Mouse (Mus musculus) heart, embryonic 16.5 days (tissue): ENCODE data around the gene Ece1. TPM values are rescaled to one million over a fixed set of nuclear protein-coding genes. Genes with fewer than 3 reads are reported as not detected.

Experiments
- ATAC-seq: fragments of 200-750 bp; cut with Nextera tagmentation; replicated peaks from 2 replicates; pipeline ENCODE4 v1.8.0; 2017; ENCODE audit warnings: moderate number of reproducible peaks; ENCODE audit not compliant: insufficient read depth, low FRiP score; ENCODE audit errors: extremely low read depth
- H3K27ac ChIP-seq: fragments of 300-500 bp; sonication (generic); 2 replicates; pipeline ENCODE4 v1.5.1; 2014; ENCODE audit warnings: mild to moderate bottlenecking, low read length, control low read depth, moderate library complexity
- H3K27me3 ChIP-seq: fragments of 300-500 bp; sonication (generic); 2 replicates; pipeline ENCODE4 v1.6.1; 2014; ENCODE audit warnings: low read length, mixed read lengths; ENCODE audit not compliant: control insufficient read depth, insufficient read depth
- H3K36me3 ChIP-seq: fragments of 300-500 bp; sonication (generic); 2 replicates; pipeline ENCODE4 v1.6.1; 2014; ENCODE audit not compliant: control insufficient read depth, insufficient read depth
- H3K4me1 ChIP-seq: fragments of 300-500 bp; sonication (generic); 2 replicates; pipeline ENCODE4 v1.6.1; 2014; ENCODE audit warnings: low read length, mixed read lengths; ENCODE audit not compliant: control insufficient read depth, insufficient read depth
- H3K4me2 ChIP-seq: fragments of 300-500 bp; sonication (generic); 2 replicates; pipeline ENCODE4 v1.6.1; 2014; ENCODE audit warnings: low read depth, mild to moderate bottlenecking, control low read depth, low read length
- H3K4me3 ChIP-seq: fragments of 300-500 bp; sonication (generic); 2 replicates; pipeline ENCODE4 v1.5.1; 2014; ENCODE audit warnings: mild to moderate bottlenecking, control low read depth, low read length
- H3K9ac ChIP-seq: fragments of 300-500 bp; sonication (generic); 2 replicates; pipeline ENCODE4 v1.6.1; 2014; ENCODE audit warnings: low read length, control low read depth
- H3K9me3 ChIP-seq: fragments of 300-500 bp; sonication (generic); replicated peaks from 2 replicates; pipeline ENCODE4 v1.6.1; 2016; ENCODE audit warnings: low read length; ENCODE audit not compliant: control insufficient read depth
- WGBS: fragments of 180-500 bp; shearing (Covaris S2); extraction: QIAGEN DNeasy Blood & Tissue Kit; methylation state at CpG from one replicate; pipeline ENCODE4 v1.1.7; 2014; 5-methylcytosine and 5-hydroxymethylcytosine counted together
- polyA plus RNA-seq: library from polyadenylated mRNA; unstranded; fragments of >200 nt; fragmentation: Nextera tagmentation; extraction: Ambion mirVana; gene quantifications from 2 replicates; pipeline ENCODE4 v1.2.1, GENCODE M21; 2015

Ece1 gene
- polyA plus RNA-seq, 1 experiment from 2014 or later, result 69.2 TPM

GRCm38 (mm10) chr4:137994562-137995336 is 132.7 kb downstream of the Ece1 start:
- Histone ChIP-seq H3K4me2 (peak overlapping the region; percentile 72), H3K36me3 (peaks cover 16% of the 10 kb centered on the region), H3K4me3 (peak overlapping the region; percentile 84), H3K9me3 (0 out of 2 replicates have a peak, but pooled peaks cover 2% of the 10 kb centered on the region), H3K27ac (peak overlapping the region; percentile 88), H3K9ac (peak overlapping the region; percentile 93), H3K4me1 (peaks cover 20% of the 10 kb centered on the region), H3K27me3 (0 out of 2 replicates have a peak, but pooled peaks cover under 1% of the 10 kb centered on the region)
- 31% methylated on average over 12 of the region's 12 CpGs for WGBS
- ATAC-seq, result no peak

GRCm38 (mm10) chr4:137995399-137995798 is 133.4 kb downstream of the Ece1 start:
- peak overlapping the region; percentile 84 for H3K4me3 ChIP-seq
- WGBS, result 47% methylated on average over 12 of the region's 12 CpGs
- 0 out of 2 replicates have a peak, but pooled peaks cover 1% of the 10 kb centered on the region for H3K9me3 ChIP-seq
- no peaks in the 10 kb centered on the region for H3K27me3 ChIP-seq
- peak overlapping the region; percentile 61 for H3K9ac ChIP-seq
- H3K4me2 ChIP-seq, result peak overlapping the region; percentile 72
- peak overlapping the region; percentile 42; the same call in 1 of the 2 replicates for H3K27ac ChIP-seq
- peaks cover 16% of the 10 kb centered on the region for H3K36me3 ChIP-seq
- H3K4me1 ChIP-seq, result peaks cover 23% of the 10 kb centered on the region
- ATAC-seq, result no peak

- no peak for ATAC-seq
- WGBS, result 63% methylated on average over 4 of the region's 4 CpGs
- Histone ChIP-seq H3K36me3 (peaks cover 16% of the 10 kb centered on the region), H3K4me3 (no peak overlapping the region), H3K4me1 (peaks cover 26% of the 10 kb centered on the region), H3K27ac (no peak overlapping the region), H3K9me3 (no peaks in the 10 kb centered on the region), H3K4me2 (no peak overlapping the region), H3K9ac (no peak overlapping the region), H3K27me3 (no peaks in the 10 kb centered on the region)
These were observed 136.2 kb downstream of the Ece1 start for GRCm38 (mm10) chr4:137998232-137998631.

- 0 out of 2 replicates have a peak overlapping the region, but pooled peaks have one; percentile 22 for H3K9ac ChIP-seq
- H3K4me3 ChIP-seq, result no peak overlapping the region; the same call in 1 of the 2 replicates
- H3K4me2 ChIP-seq, result peak overlapping the region; percentile 48
- no peaks in the 10 kb centered on the region for H3K9me3 ChIP-seq
- ATAC-seq, result peak; percentile 49; the same call in 1 of the 2 replicates
- H3K27me3 ChIP-seq, result no peaks in the 10 kb centered on the region
- peaks cover 18% of the 10 kb centered on the region for H3K36me3 ChIP-seq
- WGBS, result 16% methylated on average over 7 of the region's 7 CpGs
- H3K27ac ChIP-seq, result peak overlapping the region; percentile 61
- H3K4me1 ChIP-seq, result peaks cover 16% of the 10 kb centered on the region
These were observed 138.6 kb downstream of the Ece1 start for GRCm38 (mm10) chr4:138000682-138001081.

GRCm38 (mm10) chr4:138003909-138004610 is 142.0 kb downstream of the Ece1 start:
- Histone ChIP-seq H3K9ac (no peak overlapping the region), H3K36me3 (peaks cover 9% of the 10 kb centered on the region)

GRCm38 (mm10) chr4:138005781-138006180 is 143.7 kb downstream of the Ece1 start:
- Histone ChIP-seq H3K4me2 (no peak overlapping the region), H3K9me3 (no peaks in the 10 kb centered on the region), H3K27ac (no peak overlapping the region), H3K4me1 (peaks cover 2% of the 10 kb centered on the region), H3K4me3 (no peak overlapping the region), H3K9ac (no peak overlapping the region), H3K27me3 (no peaks in the 10 kb centered on the region), H3K36me3 (peaks cover 11% of the 10 kb centered on the region)
- WGBS, result 90% methylated on average over 1 of the region's 1 CpGs
- ATAC-seq, result no peak

More at GRCm38 (mm10) chr4:138003909-138004610, 142.0 kb downstream of the Ece1 start:
- Histone ChIP-seq H3K4me2 (no peak overlapping the region), H3K4me3 (no peak overlapping the region), H3K27ac (no peak overlapping the region), H3K4me1 (peaks cover 9% of the 10 kb centered on the region), H3K27me3 (no peaks in the 10 kb centered on the region), H3K9me3 (no peaks in the 10 kb centered on the region)
- WGBS, result 76% methylated on average over 11 of the region's 11 CpGs
- ATAC-seq, result no peak

GRCm38 (mm10) chr4:138006951-138007613 is 145.0 kb downstream of the Ece1 start:
- 89% methylated on average over 9 of the region's 9 CpGs for WGBS
- no peak for ATAC-seq
- H3K4me3 ChIP-seq, result no peak overlapping the region
- H3K36me3 ChIP-seq, result peaks cover 11% of the 10 kb centered on the region; the same call in 1 of the 2 replicates
- H3K9ac ChIP-seq, result no peak overlapping the region
- no peak overlapping the region for H3K27ac ChIP-seq
- H3K9me3 ChIP-seq, result no peaks in the 10 kb centered on the region
- H3K4me2 ChIP-seq, result no peak overlapping the region
- H3K27me3 ChIP-seq, result no peaks in the 10 kb centered on the region
- no peaks in the 10 kb centered on the region for H3K4me1 ChIP-seq

GRCm38 (mm10) chr4:138008646-138009045 is 146.6 kb downstream of the Ece1 start:
- no peaks in the 10 kb centered on the region for H3K4me1 ChIP-seq
- H3K9me3 ChIP-seq, result no peaks in the 10 kb centered on the region
- no peak overlapping the region for H3K4me2 ChIP-seq
- 93% methylated on average over 6 of the region's 6 CpGs for WGBS
- H3K9ac ChIP-seq, result no peak overlapping the region
- H3K27ac ChIP-seq, result no peak overlapping the region
- H3K36me3 ChIP-seq, result peaks cover 11% of the 10 kb centered on the region
- ATAC-seq, result no peak
- no peaks in the 10 kb centered on the region for H3K27me3 ChIP-seq
- no peak overlapping the region for H3K4me3 ChIP-seq
